Mouse (Mus musculus): Measurements from ENCODE around the gene Wipf1.

DNA sequence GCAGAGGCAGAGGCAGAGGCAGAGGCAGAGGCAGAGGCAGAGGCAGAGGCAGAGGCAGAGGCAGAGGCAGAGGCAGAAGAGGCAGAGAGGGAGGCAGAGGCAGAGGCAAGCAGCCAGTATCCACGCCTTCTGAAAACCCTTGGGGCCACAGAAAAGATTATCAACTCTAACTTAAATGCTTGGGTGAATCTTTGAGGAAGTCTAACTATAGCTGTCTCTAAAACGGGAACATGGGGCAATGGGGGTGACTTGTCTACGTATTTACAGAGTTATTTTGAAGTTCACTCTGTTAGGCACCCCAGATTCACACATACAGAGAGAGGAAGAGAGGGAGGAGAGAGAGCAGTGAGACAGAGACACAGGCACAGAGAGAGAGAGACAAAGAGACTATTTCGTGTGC is 74.0 kb downstream of the Wipf1 start:
- no peak for TF ChIP-seq CTCF (IDR thresholded peaks at IDR 0.05; ENCODE audit: borderline replicate concordance, control insufficient read depth, extremely low read depth, insufficient read depth, low read length, poor library complexity)
- no peak for TF ChIP-seq POLR2A (IDR thresholded peaks at IDR 0.05; ENCODE audit: control insufficient read depth, extremely low read depth, insufficient read depth, low read length, poor library complexity)
